Mouse (Mus musculus) heart, embryonic 16.5 days (tissue): ENCODE measurements around the gene Atp11c. TPM values are rescaled to one million over a fixed set of nuclear protein-coding genes. Genes with fewer than 3 reads are reported as not detected.
A peak's percentile ranks its signal among the peaks of the same experiment; 100 is the strongest.

Experiments used
- ATAC-seq: fragments of 200-750 bp; cut with Nextera tagmentation; replicated peaks from 2 replicates; pipeline ENCODE4 v1.8.0; 2017; ENCODE audit warnings: moderate number of reproducible peaks; ENCODE audit not compliant: insufficient read depth, low FRiP score; ENCODE audit errors: extremely low read depth
- H3K27ac ChIP-seq: fragments of 300-500 bp; sonication (generic); 2 replicates; pipeline ENCODE4 v1.5.1; 2014; ENCODE audit warnings: mild to moderate bottlenecking, low read length, control low read depth, moderate library complexity
- H3K27me3 ChIP-seq: fragments of 300-500 bp; sonication (generic); 2 replicates; pipeline ENCODE4 v1.6.1; 2014; ENCODE audit warnings: low read length, mixed read lengths; ENCODE audit not compliant: control insufficient read depth, insufficient read depth
- H3K36me3 ChIP-seq: fragments of 300-500 bp; sonication (generic); 2 replicates; pipeline ENCODE4 v1.6.1; 2014; ENCODE audit not compliant: control insufficient read depth, insufficient read depth
- H3K4me1 ChIP-seq: fragments of 300-500 bp; sonication (generic); 2 replicates; pipeline ENCODE4 v1.6.1; 2014; ENCODE audit warnings: low read length, mixed read lengths; ENCODE audit not compliant: control insufficient read depth, insufficient read depth
- H3K4me2 ChIP-seq: fragments of 300-500 bp; sonication (generic); 2 replicates; pipeline ENCODE4 v1.6.1; 2014; ENCODE audit warnings: low read depth, mild to moderate bottlenecking, control low read depth, low read length
- H3K4me3 ChIP-seq: fragments of 300-500 bp; sonication (generic); 2 replicates; pipeline ENCODE4 v1.5.1; 2014; ENCODE audit warnings: mild to moderate bottlenecking, control low read depth, low read length
- H3K9ac ChIP-seq: fragments of 300-500 bp; sonication (generic); 2 replicates; pipeline ENCODE4 v1.6.1; 2014; ENCODE audit warnings: low read length, control low read depth
- H3K9me3 ChIP-seq: fragments of 300-500 bp; sonication (generic); replicated peaks from 2 replicates; pipeline ENCODE4 v1.6.1; 2016; ENCODE audit warnings: low read length; ENCODE audit not compliant: control insufficient read depth
- WGBS: fragments of 180-500 bp; shearing (Covaris S2); extraction: QIAGEN DNeasy Blood & Tissue Kit; methylation state at CpG from one replicate; pipeline ENCODE4 v1.1.7; 2014; 5-methylcytosine and 5-hydroxymethylcytosine counted together
- polyA plus RNA-seq: library from polyadenylated mRNA; unstranded; fragments of >200 nt; fragmentation: Nextera tagmentation; extraction: Ambion mirVana; gene quantifications from 2 replicates; pipeline ENCODE4 v1.2.1, GENCODE M21; 2015

The Atp11c gene
- polyA plus RNA-seq, 1 experiment from 2014 or later, result 3.6 TPM

GRCm38 (mm10) chrX:60329735-60330134 lies 262.8 kb downstream of the Atp11c start:
- no peaks in the 10 kb centered on the region for H3K4me1 ChIP-seq
- H3K4me2 ChIP-seq, result no peak overlapping the region
- no peak for ATAC-seq
- H3K36me3 ChIP-seq, result no peaks in the 10 kb centered on the region
- H3K9ac ChIP-seq, result no peak overlapping the region
- H3K27ac ChIP-seq, result no peak overlapping the region
- no peaks in the 10 kb centered on the region for H3K27me3 ChIP-seq
- 93% methylated on average over 3 of the region's 3 CpGs for WGBS
- H3K4me3 ChIP-seq, result no peak overlapping the region
- H3K9me3 ChIP-seq, result no peaks in the 10 kb centered on the region

- no peak overlapping the region for H3K27ac ChIP-seq
- H3K9ac ChIP-seq, result no peak overlapping the region
- ATAC-seq, result no peak
- no peaks in the 10 kb centered on the region for H3K9me3 ChIP-seq
- no peak overlapping the region for H3K4me2 ChIP-seq
- no peaks in the 10 kb centered on the region for H3K4me1 ChIP-seq
- no peaks in the 10 kb centered on the region for H3K27me3 ChIP-seq
- no peaks in the 10 kb centered on the region for H3K36me3 ChIP-seq
- no peak overlapping the region for H3K4me3 ChIP-seq
- WGBS, result 67% methylated on average over 4 of the region's 4 CpGs
Measured at GRCm38 (mm10) chrX:60321321-60321720, 271.2 kb downstream of the Atp11c start.

GRCm38 (mm10) chrX:60317661-60318060 lies 274.8 kb downstream of the Atp11c start:
- H3K9ac ChIP-seq, result no peak overlapping the region
- H3K27me3 ChIP-seq, result no peaks in the 10 kb centered on the region
- 84% methylated on average over 3 of the region's 3 CpGs for WGBS
- H3K27ac ChIP-seq, result no peak overlapping the region
- no peak overlapping the region for H3K4me2 ChIP-seq
- no peaks in the 10 kb centered on the region for H3K4me1 ChIP-seq
- ATAC-seq, result no peak
- no peak overlapping the region for H3K4me3 ChIP-seq
- H3K36me3 ChIP-seq, result no peaks in the 10 kb centered on the region
- no peaks in the 10 kb centered on the region for H3K9me3 ChIP-seq

- WGBS, result 78% methylated on average over 2 of the region's 2 CpGs
- no peaks in the 10 kb centered on the region for H3K4me1 ChIP-seq
- ATAC-seq, result no peak
- H3K27ac ChIP-seq, result no peak overlapping the region
- no peaks in the 10 kb centered on the region for H3K9me3 ChIP-seq
- no peak overlapping the region for H3K4me2 ChIP-seq
- H3K36me3 ChIP-seq, result 0 out of 2 replicates have a peak, but pooled peaks cover 2% of the 10 kb centered on the region
- no peak overlapping the region for H3K4me3 ChIP-seq
- H3K27me3 ChIP-seq, result no peaks in the 10 kb centered on the region
- H3K9ac ChIP-seq, result no peak overlapping the region
Measured at GRCm38 (mm10) chrX:60292335-60292734, 300.2 kb downstream of the Atp11c start.

- no peaks in the 10 kb centered on the region for H3K4me1 ChIP-seq
- H3K27ac ChIP-seq, result no peak overlapping the region
- ATAC-seq, result no peak
- H3K36me3 ChIP-seq, result no peaks in the 10 kb centered on the region
- no peak overlapping the region for H3K4me3 ChIP-seq
- H3K9ac ChIP-seq, result no peak overlapping the region
- no peaks in the 10 kb centered on the region for H3K27me3 ChIP-seq
- H3K9me3 ChIP-seq, result no peaks in the 10 kb centered on the region
- no peak overlapping the region for H3K4me2 ChIP-seq
Measured at GRCm38 (mm10) chrX:60255346-60255745, 337.2 kb downstream of the Atp11c start.

GRCm38 (mm10) chrX:60187726-60188125 lies 404.8 kb downstream of the Atp11c start:
- 39% methylated on average over 1 of the region's 1 CpGs for WGBS
- no peak overlapping the region for H3K9ac ChIP-seq
- H3K27ac ChIP-seq, result no peak overlapping the region
- no peak overlapping the region for H3K4me3 ChIP-seq
- no peaks in the 10 kb centered on the region for H3K4me1 ChIP-seq
- H3K9me3 ChIP-seq, result no peaks in the 10 kb centered on the region
- H3K27me3 ChIP-seq, result no peaks in the 10 kb centered on the region
- no peak for ATAC-seq
- H3K4me2 ChIP-seq, result no peak overlapping the region
- no peaks in the 10 kb centered on the region for H3K36me3 ChIP-seq

- Histone ChIP-seq H3K36me3 (no peaks in the 10 kb centered on the region), H3K9me3 (no peaks in the 10 kb centered on the region), H3K4me2 (no peak overlapping the region), H3K4me3 (no peak overlapping the region), H3K27ac (no peak overlapping the region), H3K9ac (no peak overlapping the region), H3K4me1 (no peaks in the 10 kb centered on the region), H3K27me3 (no peaks in the 10 kb centered on the region)
- 79% methylated on average over 3 of the region's 3 CpGs for WGBS
- no peak for ATAC-seq
Measured at GRCm38 (mm10) chrX:60182611-60183010, 409.9 kb downstream of the Atp11c start.

- 0 out of 2 replicates have a peak within 1 kb of the TSS, but pooled peaks have one; percentile 11 for H3K9ac ChIP-seq
Measured at GRCm38 (mm10) chrX:60178744-60179458, 413.6 kb downstream of the Atp11c start, which contains the start of gene Mcf2. Gene Mcf2 (minus strand): TSS chrX:60179089.

GRCm38 (mm10) chrX:60178025-60178743 lies 414.3 kb downstream of the Atp11c start:
- Histone ChIP-seq H3K4me2 (peak overlapping the region; percentile 81), H3K9ac (0 out of 2 replicates have a peak overlapping the region, but pooled peaks have one; percentile 11), H3K36me3 (no peaks in the 10 kb centered on the region), H3K27ac (no peak overlapping the region), H3K27me3 (peaks cover 3% of the 10 kb centered on the region; the same call in 1 of the 2 replicates), H3K4me3 (peak overlapping the region; percentile 48), H3K9me3 (no peaks in the 10 kb centered on the region), H3K4me1 (no peaks in the 10 kb centered on the region)
- 8% methylated on average over 18 of the region's 19 CpGs for WGBS
- no peak for ATAC-seq

More at GRCm38 (mm10) chrX:60178744-60179458, 413.6 kb downstream of the Atp11c start, which contains the start of gene Mcf2:
- no peak for ATAC-seq
- Histone ChIP-seq H3K4me2 (peak within 1 kb of the TSS; percentile 81), H3K27me3 (peaks cover 3% of the 10 kb centered on the region; the same call in 1 of the 2 replicates), H3K4me3 (peak within 1 kb of the TSS; percentile 48), H3K36me3 (no peaks in the 10 kb centered on the region), H3K9me3 (no peaks in the 10 kb centered on the region), H3K4me1 (no peaks in the 10 kb centered on the region), H3K27ac (no peak within 1 kb of the TSS)
- WGBS, result 10% methylated on average over 28 of the region's 28 CpGs
